Mouse (Mus musculus): ENCODE data around the gene Nbea.

- TF ChIP-seq CTCF (IDR thresholded peaks at IDR 0.05; ENCODE audit: low read depth) (no peak), EP300 (IDR thresholded peaks at IDR 0.05; ENCODE audit: low read depth) (no peak)
Observed at GRCm38 (mm10) chr3:55775245-55775644, 408.3 kb downstream of the Nbea start.

All from heart, postnatal 0 days (tissue).